Mouse (Mus musculus) heart, adult 18-20 months (tissue): ENCODE data around the gene Mthfd1l. TPM values are rescaled to one million over a fixed set of nuclear protein-coding genes. Genes with fewer than 3 reads are reported as not detected.

Experiments used
- DNase-seq, 2 experiments: peaks; one replicate each; pipeline ENCODE4 v3.0.0; 2021 to 2022; ENCODE audit warnings: mixed read lengths in 1 of 2
- total RNA-seq, 2 experiments: library from RNA; stranded (reverse); gene quantifications; 2 replicates each; pipeline ENCODE4 v1.2.3; 2021

Mthfd1l gene
- total RNA-seq, 2 experiments from 2014 or later: 0.69 to 0.90 TPM

GRCm38 (mm10) chr10:4079643-4080244 is 106.8 kb downstream of the Mthfd1l start:
- DNase-seq: peak; percentile 86 to 93

- DNase-seq: no peak
Observed at GRCm38 (mm10) chr10:4083609-4084008, 110.7 kb downstream of the Mthfd1l start.

GRCm38 (mm10) chr10:4084907-4085306 is 112.0 kb downstream of the Mthfd1l start:
- no peak for DNase-seq

GRCm38 (mm10) chr10:4085363-4086141 is 112.6 kb downstream of the Mthfd1l start:
- no peak for DNase-seq

- no peak for DNase-seq
Observed at GRCm38 (mm10) chr10:4087563-4087962, 114.6 kb downstream of the Mthfd1l start.

GRCm38 (mm10) chr10:4088744-4089414 is 116.0 kb downstream of the Mthfd1l start:
- DNase-seq: peak in 1 of 2 experiments; percentile 70

- DNase-seq: no peak
Observed at GRCm38 (mm10) chr10:4089885-4090284, 117.0 kb downstream of the Mthfd1l start.

- no peak for DNase-seq
Observed at GRCm38 (mm10) chr10:4092990-4093389, 120.1 kb downstream of the Mthfd1l start.

- DNase-seq: no peak
Observed at GRCm38 (mm10) chr10:4094093-4094817, 121.3 kb downstream of the Mthfd1l start.

- no peak for DNase-seq
Observed at GRCm38 (mm10) chr10:4096151-4096550, 123.2 kb downstream of the Mthfd1l start.

- DNase-seq: no peak
Observed at GRCm38 (mm10) chr10:4100007-4100406, 127.1 kb downstream of the Mthfd1l start.

- peak in 1 of 2 experiments; percentile 45 for DNase-seq
Observed at GRCm38 (mm10) chr10:4105676-4106528, 133.0 kb downstream of the Mthfd1l start.

- peak; percentile 50 to 84 for DNase-seq
Observed at GRCm38 (mm10) chr10:4107661-4108338, 134.9 kb downstream of the Mthfd1l start.

GRCm38 (mm10) chr10:4108462-4108861 is 135.5 kb downstream of the Mthfd1l start:
- DNase-seq: no peak

- DNase-seq: peak in 1 of 2 experiments; percentile 44
Observed at GRCm38 (mm10) chr10:4111095-4111794, 138.3 kb downstream of the Mthfd1l start.

- peak in 1 of 2 experiments; percentile 44 for DNase-seq
Observed at GRCm38 (mm10) chr10:4111795-4112139, 138.8 kb downstream of the Mthfd1l start.

- peak; percentile 45 to 53 for DNase-seq
Observed at GRCm38 (mm10) chr10:4112611-4113327, 139.9 kb downstream of the Mthfd1l start.

- no peak for DNase-seq
Observed at GRCm38 (mm10) chr10:4113328-4113658, 140.4 kb downstream of the Mthfd1l start.

- no peak for DNase-seq
Observed at GRCm38 (mm10) chr10:4116653-4117052, 143.7 kb downstream of the Mthfd1l start.

GRCm38 (mm10) chr10:4117091-4117490 is 144.2 kb downstream of the Mthfd1l start:
- DNase-seq: no peak
